Mouse (Mus musculus) liver, postnatal 0 days (tissue): ENCODE measurements at regions not wholly inside any gene's neighbourhood (a gene's known extent, or its start where the extent isn't known, plus 50 kb on each side); places are given as distances from the start of the nearest gene placed in this dataset.

ENCODE experiments used
- CTCF ChIP-seq: sonication (generic); IDR thresholded peaks from 2 replicates; pipeline ENCODE4 v1.5.1; 2016; ENCODE audit warnings: antibody characterized with exemption, low read depth
- EP300 ChIP-seq: IDR thresholded peaks from 2 replicates; pipeline ENCODE4 v1.6.1; 2016; ENCODE audit warnings: antibody characterized with exemption, low read depth, mild to moderate bottlenecking

DNA sequence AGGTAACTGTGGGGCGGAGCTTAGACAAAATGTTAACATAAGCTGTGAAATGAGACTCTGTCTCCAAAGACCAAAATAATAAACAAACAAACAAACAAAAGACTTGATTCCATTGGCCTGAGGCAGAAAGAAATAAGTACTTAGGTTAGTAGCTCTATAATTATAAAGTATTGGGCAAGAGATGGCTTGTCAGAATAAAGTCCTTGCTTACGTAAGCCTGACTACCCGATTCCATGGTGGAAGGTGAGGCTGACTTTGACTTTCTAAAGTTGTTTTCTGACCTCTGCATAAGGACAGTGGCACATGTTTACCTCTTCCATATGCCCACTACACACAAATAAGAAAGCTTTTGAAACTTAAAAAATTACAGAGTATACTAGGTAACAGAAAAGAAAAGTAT is 120.3 kb upstream of the Trim24 start:
- no peak for TF ChIP-seq EP300
- TF ChIP-seq CTCF, result no peak
